Mouse (Mus musculus): ENCODE measurements around the gene AI597479. TPM values are rescaled to one million over a fixed set of nuclear protein-coding genes. Genes with fewer than 3 reads are reported as not detected.

The AI597479 gene
- 12.5 and 14.3 TPM in 2 replicates for total RNA-seq (2017)

- peak; percentile 95 for ATAC-seq (ENCODE audit: extremely low read depth, insufficient number of reproducible peaks, low FRiP score, poor library complexity, severe bottlenecking)
Measured at GRCm38 (mm10) chr1:43098031-43098984, at the start of gene AI597479, which contains the start of gene Tgfbrap1. Gene AI597479, plus strand, starts transcription at chr1:43098710. Gene Tgfbrap1, minus strand, starts transcription at chr1:43098637.

GRCm38 (mm10) chr1:43051903-43052302, 46.6 kb upstream of the AI597479 start:
- ATAC-seq (ENCODE audit: extremely low read depth, insufficient number of reproducible peaks, low FRiP score, poor library complexity, severe bottlenecking) = no peak

DNA sequence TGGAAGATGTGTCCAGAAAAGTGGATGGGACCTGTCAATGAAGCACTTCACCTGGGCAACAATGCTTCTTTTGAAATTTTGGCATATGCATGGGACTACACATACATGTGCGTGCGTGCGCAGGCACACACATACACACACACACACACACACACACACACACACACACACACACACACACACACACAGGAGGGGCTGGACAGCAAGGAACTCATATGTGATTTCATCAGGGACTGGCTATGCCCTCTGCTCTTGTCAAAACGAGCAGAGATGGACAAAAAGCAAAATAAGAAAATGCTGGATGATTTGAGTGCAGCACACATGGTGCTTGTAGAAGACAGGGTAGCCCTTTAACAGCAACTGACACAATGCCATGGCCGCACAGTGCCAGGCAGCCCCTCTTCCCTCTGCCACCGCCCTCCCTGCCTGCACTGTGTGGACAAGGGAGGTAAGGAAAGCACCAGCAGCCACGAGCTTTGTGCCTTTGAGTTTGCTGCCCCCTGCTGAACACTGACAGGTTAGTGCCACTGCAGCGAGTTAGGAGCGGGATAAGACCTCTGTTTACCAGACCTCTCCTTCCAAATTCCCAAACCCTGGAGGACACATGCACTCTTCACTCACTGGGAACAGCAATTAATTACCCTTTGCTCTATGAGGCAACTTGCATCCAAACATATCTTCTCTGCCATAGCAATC, 32.7 kb upstream of the AI597479 start:
- no peak for ATAC-seq (ENCODE audit: extremely low read depth, insufficient number of reproducible peaks, low FRiP score, poor library complexity, severe bottlenecking)

GRCm38 (mm10) chr1:43066573-43066972, 31.9 kb upstream of the AI597479 start:
- ATAC-seq (ENCODE audit: extremely low read depth, insufficient number of reproducible peaks, low FRiP score, poor library complexity, severe bottlenecking) = no peak

DNA sequence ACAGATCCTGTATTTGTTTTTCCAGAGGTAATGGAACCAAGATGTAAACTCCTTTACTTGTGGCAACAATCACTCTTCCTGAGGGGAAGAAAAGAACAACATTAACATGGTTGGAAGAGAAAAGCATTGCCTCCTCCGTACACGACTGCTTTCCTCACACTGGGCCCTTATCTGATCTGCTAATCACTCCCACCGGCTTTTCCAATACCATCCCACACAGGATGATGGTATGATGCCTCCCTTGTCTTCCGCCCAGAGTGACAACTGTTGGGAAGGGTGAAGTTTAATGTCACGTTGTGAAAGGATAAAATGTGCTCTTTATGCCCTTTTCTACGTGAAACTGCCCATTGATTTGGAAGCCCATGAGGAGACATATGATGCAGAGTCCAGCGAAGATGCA, 31.0 kb upstream of the AI597479 start:
- no peak for ATAC-seq (ENCODE audit: extremely low read depth, insufficient number of reproducible peaks, low FRiP score, poor library complexity, severe bottlenecking)

- ATAC-seq (ENCODE audit: extremely low read depth, insufficient number of reproducible peaks, low FRiP score, poor library complexity, severe bottlenecking) = no peak
Measured at GRCm38 (mm10) chr1:43070726-43071125, 27.8 kb upstream of the AI597479 start.

GRCm38 (mm10) chr1:43072028-43072427, 26.5 kb upstream of the AI597479 start:
- ATAC-seq (ENCODE audit: extremely low read depth, insufficient number of reproducible peaks, low FRiP score, poor library complexity, severe bottlenecking) = no peak

DNA sequence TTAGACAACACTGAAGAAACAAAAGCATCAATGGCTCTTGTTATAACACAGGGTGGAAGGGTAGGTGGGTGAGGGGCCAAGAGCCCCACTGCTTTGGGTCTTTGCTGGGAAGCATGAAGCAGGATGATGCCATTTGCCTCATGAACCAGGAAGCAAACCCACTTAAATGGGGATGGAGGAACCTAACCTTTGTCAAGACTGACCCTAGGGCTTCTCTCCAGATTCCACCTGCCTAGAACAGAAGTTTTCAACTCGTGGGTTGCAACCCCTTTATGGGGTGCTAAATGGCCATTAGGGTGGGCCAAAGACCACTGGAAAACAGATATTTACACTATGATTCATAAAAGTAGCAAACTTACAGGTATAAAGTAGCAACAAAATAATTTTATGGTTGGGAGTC, 25.9 kb upstream of the AI597479 start:
- no peak for ATAC-seq (ENCODE audit: extremely low read depth, insufficient number of reproducible peaks, low FRiP score, poor library complexity, severe bottlenecking)

- no peak for ATAC-seq (ENCODE audit: extremely low read depth, insufficient number of reproducible peaks, low FRiP score, poor library complexity, severe bottlenecking)
Measured at GRCm38 (mm10) chr1:43074791-43075190, 23.7 kb upstream of the AI597479 start.

- no peak for ATAC-seq (ENCODE audit: extremely low read depth, insufficient number of reproducible peaks, low FRiP score, poor library complexity, severe bottlenecking)
Measured at GRCm38 (mm10) chr1:43078124-43078523, 20.4 kb upstream of the AI597479 start.

GRCm38 (mm10) chr1:43082946-43083345, 15.6 kb upstream of the AI597479 start:
- no peak for ATAC-seq (ENCODE audit: extremely low read depth, insufficient number of reproducible peaks, low FRiP score, poor library complexity, severe bottlenecking)

- no peak for ATAC-seq (ENCODE audit: extremely low read depth, insufficient number of reproducible peaks, low FRiP score, poor library complexity, severe bottlenecking)
Measured at GRCm38 (mm10) chr1:43090418-43090817, 8.1 kb upstream of the AI597479 start.

DNA sequence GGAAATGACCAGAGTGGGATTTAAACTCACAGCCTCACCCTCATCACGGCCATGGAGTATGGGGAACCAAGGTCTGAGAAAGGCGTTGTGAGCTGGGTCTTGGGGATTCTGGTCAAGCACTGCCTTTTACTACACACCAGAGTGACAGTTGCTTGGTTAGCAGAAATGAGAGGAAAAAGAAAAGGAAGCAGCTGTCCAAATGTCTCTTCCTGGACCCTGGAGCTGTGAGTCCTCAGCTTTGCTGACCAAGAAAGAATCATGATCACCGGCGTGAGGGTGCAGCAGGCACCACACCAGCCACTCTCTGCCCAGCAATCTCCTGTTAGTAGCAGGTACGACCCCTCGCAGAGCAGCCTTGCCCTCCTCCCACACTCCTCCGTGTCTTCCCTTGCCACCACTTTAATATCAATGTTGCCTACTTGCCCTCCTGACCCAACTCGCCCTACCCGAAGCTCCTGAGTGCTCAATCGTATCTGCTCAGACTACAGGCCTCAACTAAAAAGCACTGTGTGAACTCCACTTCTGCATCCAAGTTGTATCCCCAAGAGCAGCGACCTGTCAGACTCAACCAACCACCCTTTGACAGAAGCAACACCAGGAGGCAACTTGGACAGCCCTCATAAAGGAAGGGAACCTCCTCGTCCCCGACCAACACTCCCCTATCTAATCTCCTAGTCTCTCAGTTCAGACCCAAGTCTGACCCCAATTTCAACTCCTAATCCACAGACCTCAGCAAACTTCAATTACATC, 7.0 kb upstream of the AI597479 start:
- ATAC-seq (ENCODE audit: extremely low read depth, insufficient number of reproducible peaks, low FRiP score, poor library complexity, severe bottlenecking) = peak; percentile 18; the same call in 1 of the 2 replicates

DNA sequence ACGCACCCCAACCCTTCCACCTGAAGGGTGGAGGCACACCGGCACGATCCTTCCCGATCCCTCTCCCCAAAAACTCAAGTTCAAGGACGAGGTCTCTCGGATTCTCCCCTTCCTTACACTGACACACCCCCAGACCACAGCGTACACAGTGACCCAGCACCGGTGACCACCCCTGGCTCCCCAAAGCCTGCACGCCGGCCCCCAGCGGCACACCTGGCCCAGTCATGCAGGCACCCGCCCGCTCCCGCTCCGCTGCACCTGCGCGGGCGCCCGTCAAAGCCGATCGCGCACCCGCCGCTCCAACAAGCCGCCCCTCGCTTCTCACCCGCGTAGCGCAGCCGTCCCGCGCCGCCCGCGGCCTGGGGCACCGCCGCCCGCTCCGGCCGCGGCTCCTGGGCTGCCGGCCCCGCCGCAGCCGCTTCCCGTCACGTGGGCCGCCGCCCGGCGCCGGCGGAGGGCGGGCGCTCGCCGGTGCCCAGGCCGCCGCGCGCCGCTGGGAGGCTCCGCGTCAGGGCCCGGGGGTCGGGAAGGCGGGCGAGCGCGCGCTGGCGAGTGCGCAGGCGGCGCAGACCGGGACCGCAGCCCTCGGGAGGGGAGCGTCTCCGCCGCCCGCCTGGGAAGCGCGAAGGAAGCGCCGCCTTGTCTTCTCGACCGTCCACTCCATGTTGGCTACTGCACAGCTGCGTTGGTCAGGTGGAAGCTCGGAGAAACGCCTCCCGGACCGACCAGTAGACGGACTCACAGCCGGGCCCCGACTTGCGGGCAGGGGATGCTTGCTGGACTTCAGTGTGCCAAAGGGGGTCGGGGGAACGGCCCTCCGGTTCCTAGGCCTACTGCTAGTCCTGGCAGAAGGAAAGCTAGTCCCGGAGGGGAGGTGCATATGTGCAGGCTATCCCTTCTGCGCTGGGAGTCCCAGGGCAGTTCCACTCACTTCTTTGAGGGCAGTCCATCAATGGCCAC, 6.2 kb upstream of the AI597479 start:
- peak; percentile 31 for ATAC-seq (ENCODE audit: extremely low read depth, insufficient number of reproducible peaks, low FRiP score, poor library complexity, severe bottlenecking)

GRCm38 (mm10) chr1:43094206-43094605, 4.3 kb upstream of the AI597479 start:
- no peak for ATAC-seq (ENCODE audit: extremely low read depth, insufficient number of reproducible peaks, low FRiP score, poor library complexity, severe bottlenecking)

DNA sequence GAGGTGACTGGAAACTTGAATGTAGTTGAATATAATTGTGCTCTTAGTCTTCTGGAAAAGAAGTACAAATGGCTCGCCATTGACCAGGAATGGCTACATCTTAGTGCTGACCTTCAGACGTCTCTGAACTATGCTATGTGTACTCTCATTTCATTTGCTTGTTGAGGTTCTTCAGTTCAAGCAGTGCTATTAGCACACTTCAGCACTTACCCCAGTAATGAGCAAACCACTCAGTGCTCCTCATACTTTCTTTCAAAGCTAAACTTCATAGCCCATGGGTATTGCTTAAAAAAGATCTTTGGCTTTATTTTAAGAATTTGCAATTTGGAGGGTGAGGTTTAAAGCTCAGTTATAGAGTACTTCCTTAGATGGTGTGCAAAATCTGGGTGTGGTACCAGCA, 10.2 kb downstream of the AI597479 start:
- no peak for ATAC-seq (ENCODE audit: extremely low read depth, insufficient number of reproducible peaks, low FRiP score, poor library complexity, severe bottlenecking)

GRCm38 (mm10) chr1:43110556-43110955, 12.0 kb downstream of the AI597479 start:
- ATAC-seq (ENCODE audit: extremely low read depth, insufficient number of reproducible peaks, low FRiP score, poor library complexity, severe bottlenecking) = peak; percentile 80

DNA sequence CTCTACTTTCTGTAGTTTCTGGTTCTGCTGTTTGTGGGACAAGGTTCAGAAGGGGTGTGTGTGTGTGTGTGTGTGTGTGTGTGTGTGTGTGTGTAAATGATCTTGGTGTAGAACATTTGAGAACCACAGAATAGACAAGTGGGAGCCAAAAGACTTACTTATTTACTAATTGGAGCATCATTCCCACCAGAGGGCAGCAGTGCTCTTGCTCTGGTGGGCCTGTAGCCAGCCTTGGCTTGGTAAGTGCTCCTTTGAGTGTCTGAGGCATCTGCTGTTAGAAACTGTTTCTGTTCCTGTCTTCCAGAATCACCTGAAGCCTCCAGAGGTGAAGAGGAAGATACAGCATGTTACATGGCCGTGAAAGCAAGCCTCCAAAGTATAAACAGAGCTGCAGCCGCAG, 14.4 kb downstream of the AI597479 start:
- ATAC-seq (ENCODE audit: extremely low read depth, insufficient number of reproducible peaks, low FRiP score, poor library complexity, severe bottlenecking) = 0 out of 2 replicates have a peak, but pooled peaks have one; percentile 19
